Mouse (Mus musculus) liver, adult 2 months (tissue): Measurements from ENCODE around the gene Rpgrip1l. TPM values are rescaled to one million over a fixed set of nuclear protein-coding genes. Genes with fewer than 3 reads are reported as not detected.

Source experiments
- DNase-seq: peaks from one replicate; pipeline ENCODE4 v3.0.0-alpha.2; 2011; ENCODE audit warnings: low read depth, low spot score; ENCODE audit errors: extremely low read depth
- H3K27ac ChIP-seq: fragments of 200-500 bp; replicated peaks from 2 replicates; pipeline ENCODE4 v1.5.1; 2012; ENCODE audit warnings: low read depth, mild to moderate bottlenecking, control low read depth, inconsistent platforms, low read length; ENCODE audit not compliant: insufficient read depth
- H3K27me3 ChIP-seq: fragments of 200-500 bp; 2 replicates; pipeline ENCODE4 v1.6.1; 2012; ENCODE audit warnings: mild to moderate bottlenecking, moderate library complexity, low read length, inconsistent platforms; ENCODE audit not compliant: control insufficient read depth, insufficient read depth
- H3K36me3 ChIP-seq: fragments of 200-500 bp; 2 replicates; pipeline ENCODE4 v1.6.1; 2012; ENCODE audit warnings: low read length, inconsistent platforms; ENCODE audit not compliant: control insufficient read depth, insufficient read depth
- H3K4me1 ChIP-seq: fragments of 200-500 bp; 2 replicates; pipeline ENCODE4 v1.6.1; 2011; ENCODE audit warnings: low read length; ENCODE audit not compliant: control insufficient read depth, insufficient read depth
- H3K4me3 ChIP-seq: fragments of 200-500 bp; 2 replicates; pipeline ENCODE4 v1.5.1; 2011; ENCODE audit warnings: low read depth, mild to moderate bottlenecking, control low read depth, low read length, moderate library complexity; ENCODE audit not compliant: insufficient read depth
- H3K79me2 ChIP-seq: fragments of 200-500 bp; 2 replicates; pipeline ENCODE4 v1.6.1; 2012; ENCODE audit warnings: inconsistent platforms, mild to moderate bottlenecking, low read length, moderate library complexity; ENCODE audit not compliant: control insufficient read depth, insufficient read depth
- H3K9ac ChIP-seq: fragments of 200-500 bp; 2 replicates; pipeline ENCODE4 v1.6.1; 2012; ENCODE audit warnings: low read depth, mild to moderate bottlenecking, control low read depth, inconsistent platforms, low read length
- CTCF ChIP-seq: fragments of 200-500 bp; IDR thresholded peaks from 2 replicates; pipeline ENCODE4 v1.5.1; 2011; ENCODE audit warnings: low read depth, low read length, control low read depth
- POLR2A ChIP-seq: fragments of 200-500 bp; IDR thresholded peaks from 2 replicates; pipeline ENCODE4 v1.6.1; 2011; ENCODE audit warnings: low read length, control low read depth; ENCODE audit not compliant: insufficient read depth; ENCODE audit errors: extremely low read depth
- WGBS: fragments of 180-500 bp; shearing (Covaris S2); methylation state at CpG from one replicate; pipeline ENCODE4 v1.1.7; 2018; 5-methylcytosine and 5-hydroxymethylcytosine counted together
- polyA plus RNA-seq: library from polyadenylated mRNA; depleted of rRNA; stranded (reverse); fragments of >200 nt; gene quantifications from 2 replicates; pipeline ENCODE4 v1.2.3, GENCODE M21; 2012
- total RNA-seq: library from RNA; depleted of rRNA; stranded (reverse); fragments of >200 nt; gene quantifications from 2 replicates; pipeline ENCODE4 v1.2.3, GENCODE M21; 2014

Gene Rpgrip1l
- total and polyA plus RNA-seq, 2 experiments, result 0.22 to 2.5 TPM

DNA sequence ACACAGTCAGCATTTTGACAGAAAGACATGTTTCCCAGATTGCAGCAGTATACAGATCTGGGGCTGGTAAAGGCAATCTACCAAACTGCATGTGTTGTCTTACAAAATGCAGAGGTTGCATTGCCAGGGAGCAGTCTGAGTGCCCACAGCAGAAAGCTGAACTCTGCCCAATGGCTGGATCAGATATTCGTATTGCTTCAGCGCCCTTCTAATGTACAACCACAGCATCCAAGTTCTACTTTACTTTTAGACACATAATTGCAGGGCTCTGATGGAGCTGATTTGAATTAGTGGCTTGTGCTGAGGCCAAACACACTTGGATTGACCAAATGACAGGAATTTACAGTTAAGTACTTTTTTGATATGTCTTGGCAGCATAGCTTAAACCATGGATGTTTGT is 91.2 kb downstream of the Rpgrip1l start:
- H3K4me1 ChIP-seq, result no peaks in the 10 kb centered on the region
- no peaks in the 10 kb centered on the region for H3K79me2 ChIP-seq
- no peaks in the 10 kb centered on the region for H3K27me3 ChIP-seq
- no peak overlapping the region for H3K9ac ChIP-seq
- 93% methylated on average over 2 of the region's 2 CpGs for WGBS
- no peaks in the 10 kb centered on the region; the same call in 1 of the 2 replicates for H3K36me3 ChIP-seq
- TF ChIP-seq POLR2A, result no peak
- H3K27ac ChIP-seq, result no peak overlapping the region
- no peak overlapping the region for H3K4me3 ChIP-seq
- no peak for DNase-seq

DNA sequence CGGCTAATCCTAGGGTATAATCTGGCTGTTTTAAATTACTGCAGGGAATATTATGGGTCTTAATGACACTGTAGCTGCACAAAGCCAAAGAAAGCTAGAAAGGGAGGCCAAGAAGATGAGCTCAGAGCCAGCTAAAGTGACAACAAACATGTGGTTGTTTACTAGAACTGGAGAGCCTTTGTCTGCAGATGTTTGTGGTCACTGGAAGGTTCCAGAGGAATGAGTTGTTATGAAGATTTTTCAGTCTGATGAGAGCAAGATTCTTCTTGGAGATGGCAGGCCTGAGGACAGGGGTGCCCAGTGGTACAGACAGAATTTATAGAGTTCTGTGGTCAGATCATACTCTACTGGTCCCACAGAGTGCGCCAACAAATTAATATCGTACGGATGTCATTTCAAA is 94.8 kb downstream of the Rpgrip1l start:
- no peaks in the 10 kb centered on the region; the same call in 1 of the 2 replicates for H3K36me3 ChIP-seq
- TF ChIP-seq POLR2A, result no peak
- no peak for TF ChIP-seq CTCF

DNA sequence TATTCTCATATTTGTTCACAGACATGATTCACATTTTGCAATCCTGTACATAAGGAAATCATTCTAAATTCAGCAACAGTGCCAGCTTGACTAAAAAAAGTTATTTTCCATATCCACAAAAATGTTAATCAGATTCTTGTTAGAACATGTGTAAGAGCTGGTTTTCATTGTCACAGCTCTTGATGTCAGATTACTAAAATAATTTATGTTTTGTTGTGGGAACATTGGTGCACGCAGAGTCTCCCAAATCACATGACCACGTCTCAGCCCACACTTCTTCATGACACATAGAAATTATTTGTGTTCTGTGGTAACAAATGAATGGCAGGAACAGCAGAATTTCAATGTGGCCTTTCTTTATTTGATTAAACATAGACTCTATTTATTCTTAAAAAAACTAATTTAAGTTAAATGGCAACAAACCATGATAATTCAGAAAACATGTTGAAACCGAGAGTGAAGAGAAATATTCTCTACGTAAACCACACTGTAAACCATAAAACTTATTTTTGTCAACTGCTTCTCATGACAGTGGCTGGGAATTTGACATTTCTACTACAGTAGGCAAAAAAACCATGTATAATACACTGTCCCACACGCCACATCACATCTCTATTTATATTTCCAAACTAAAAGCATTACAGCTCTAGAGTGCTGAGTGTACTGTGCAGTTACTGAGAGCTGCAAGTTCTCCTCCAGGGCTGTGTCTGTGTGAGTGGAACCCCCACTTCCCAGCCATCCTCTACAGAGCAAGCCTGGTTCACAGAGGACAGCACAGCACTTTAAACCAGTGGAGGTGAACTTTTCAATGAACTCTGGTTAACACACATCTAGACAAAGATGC is 95.8 kb downstream of the Rpgrip1l start:
- 96% methylated on average over 5 of the region's 5 CpGs for WGBS
- no peaks in the 10 kb centered on the region for H3K79me2 ChIP-seq
- no peak for DNase-seq
- no peak overlapping the region for H3K4me3 ChIP-seq
- no peaks in the 10 kb centered on the region for H3K4me1 ChIP-seq
- H3K9ac ChIP-seq, result no peak overlapping the region
- TF ChIP-seq POLR2A (no peak), CTCF (no peak)
- no peaks in the 10 kb centered on the region for H3K27me3 ChIP-seq
- H3K27ac ChIP-seq, result no peak overlapping the region
- H3K36me3 ChIP-seq, result no peaks in the 10 kb centered on the region; the same call in 1 of the 2 replicates

More for the DNA sequence above, 94.8 kb downstream of the Rpgrip1l start:
- Histone ChIP-seq H3K27me3 (no peaks in the 10 kb centered on the region), H3K4me3 (no peak overlapping the region), H3K79me2 (no peaks in the 10 kb centered on the region), H3K4me1 (no peaks in the 10 kb centered on the region), H3K9ac (no peak overlapping the region), H3K27ac (no peak overlapping the region)
- WGBS, result 96% methylated on average over 4 of the region's 4 CpGs
- DNase-seq, result no peak

DNA sequence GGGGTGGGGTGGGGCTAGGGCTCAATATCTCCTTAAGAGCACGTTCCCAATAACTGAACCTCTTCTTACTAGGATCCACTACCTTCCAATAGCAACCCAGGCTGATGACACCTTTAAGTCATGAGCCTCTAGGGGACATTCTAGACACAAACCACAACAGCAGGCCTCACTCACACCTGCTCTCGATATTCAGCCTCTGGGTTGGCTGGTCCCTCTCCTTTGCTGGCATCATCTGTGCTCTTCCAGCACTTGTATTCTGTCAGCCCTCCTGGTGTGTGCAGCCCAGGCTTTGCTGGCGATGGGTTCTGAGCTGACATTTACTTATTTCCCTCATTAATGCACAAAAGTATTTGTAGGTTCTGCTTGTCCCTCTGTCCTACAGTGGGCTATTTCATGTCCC is 98.8 kb downstream of the Rpgrip1l start:
- Histone ChIP-seq H3K79me2 (no peaks in the 10 kb centered on the region), H3K9ac (no peak overlapping the region), H3K27ac (no peak overlapping the region), H3K36me3 (no peaks in the 10 kb centered on the region), H3K4me1 (no peaks in the 10 kb centered on the region), H3K4me3 (no peak overlapping the region), H3K27me3 (no peaks in the 10 kb centered on the region)
- DNase-seq, result no peak
- TF ChIP-seq CTCF, result no peak
- TF ChIP-seq POLR2A, result no peak
- WGBS, result 85% methylated on average over 3 of the region's 3 CpGs

DNA sequence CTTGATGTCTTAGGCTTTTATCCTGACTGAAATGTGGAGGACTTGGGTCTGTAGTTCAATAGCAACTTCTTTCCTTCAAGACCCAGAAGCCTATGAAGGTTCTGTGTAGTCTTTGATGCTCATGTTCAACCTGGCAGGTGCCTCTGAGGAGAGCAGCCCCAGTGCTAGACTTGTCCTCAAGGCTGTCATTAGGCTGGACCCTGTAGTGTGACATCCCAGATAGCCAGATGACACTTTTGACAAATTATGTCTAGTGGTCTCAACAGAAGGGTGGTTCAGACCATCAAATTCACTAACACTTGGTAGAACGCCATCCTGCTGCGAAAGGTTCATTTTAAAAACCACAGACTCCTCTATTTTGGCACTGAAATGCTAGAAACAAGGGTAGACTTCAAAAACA is 100.1 kb downstream of the Rpgrip1l start:
- Histone ChIP-seq H3K27ac (no peak overlapping the region), H3K36me3 (no peaks in the 10 kb centered on the region), H3K9ac (no peak overlapping the region), H3K4me3 (no peak overlapping the region), H3K27me3 (no peaks in the 10 kb centered on the region), H3K4me1 (no peaks in the 10 kb centered on the region), H3K79me2 (no peaks in the 10 kb centered on the region)
- 96% methylated on average over 2 of the region's 2 CpGs for WGBS
- no peak for TF ChIP-seq POLR2A
- TF ChIP-seq CTCF, result no peak
- DNase-seq, result no peak

DNA sequence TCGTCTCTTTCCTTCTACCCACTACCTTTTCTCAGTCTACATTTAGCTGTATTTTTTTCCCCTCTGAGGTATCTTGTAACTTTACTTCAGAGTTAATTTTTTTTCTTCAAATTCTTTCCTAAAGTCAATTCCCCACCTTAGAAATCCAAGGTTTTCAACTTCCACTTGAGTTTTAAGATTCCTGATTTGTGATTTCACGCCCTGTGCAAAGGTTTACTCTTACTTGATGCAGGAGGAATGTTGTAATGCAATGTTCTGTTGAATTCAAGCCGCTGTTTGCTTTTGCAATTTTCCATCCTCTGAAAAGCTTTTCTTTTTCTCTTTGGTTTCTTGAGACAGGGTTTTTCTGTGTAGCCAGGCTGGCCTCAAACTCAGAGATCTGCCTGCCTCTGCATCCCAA is 103.4 kb downstream of the Rpgrip1l start:
- Histone ChIP-seq H3K27me3 (no peaks in the 10 kb centered on the region), H3K9ac (no peak overlapping the region), H3K4me3 (no peak overlapping the region), H3K79me2 (no peaks in the 10 kb centered on the region), H3K4me1 (no peaks in the 10 kb centered on the region), H3K27ac (no peak overlapping the region), H3K36me3 (no peaks in the 10 kb centered on the region)
- TF ChIP-seq CTCF, result no peak
- no peak for TF ChIP-seq POLR2A
- DNase-seq, result no peak
- WGBS, result 81% methylated on average over 3 of the region's 3 CpGs
